Mouse (Mus musculus) midbrain, postnatal 0 days (tissue): ENCODE results near the gene Bcl6. TPM values are rescaled to one million over a fixed set of nuclear protein-coding genes. Genes with fewer than 3 reads are reported as not detected.
A peak's percentile ranks its signal among the peaks of the same experiment; 100 is the strongest.

Experiments
- ATAC-seq: fragments of 200-750 bp; cut with Nextera tagmentation; 2 replicates; pipeline ENCODE4 v1.8.0; 2017; ENCODE audit warnings: moderate number of reproducible peaks, mild to moderate bottlenecking, moderate TSS enrichment, moderate library complexity; ENCODE audit not compliant: low FRiP score
- DNase-seq: peaks from one replicate; pipeline ENCODE4 v3.0.0-alpha.2; 2015; ENCODE audit warnings: low spot score
- H3K27ac ChIP-seq: fragments of 300-500 bp; sonication (generic); 2 replicates; pipeline ENCODE4 v1.5.1; 2014; ENCODE audit warnings: low read depth, mild to moderate bottlenecking, low read length, mixed read lengths
- H3K27me3 ChIP-seq: fragments of 300-500 bp; sonication (generic); 2 replicates; pipeline ENCODE4 v1.6.1; 2014; ENCODE audit warnings: low read length, control low read depth, mixed read lengths; ENCODE audit not compliant: insufficient read depth
- H3K36me3 ChIP-seq: fragments of 300-500 bp; sonication (generic); 2 replicates; pipeline ENCODE4 v1.6.1; 2014; ENCODE audit warnings: low read length, control low read depth, mixed read lengths; ENCODE audit not compliant: insufficient read depth
- H3K4me1 ChIP-seq: fragments of 300-500 bp; sonication (generic); 2 replicates; pipeline ENCODE4 v1.6.1; 2014; ENCODE audit warnings: mild to moderate bottlenecking, control low read depth, antibody characterized with exemption, low read length, mixed read lengths; ENCODE audit not compliant: insufficient read depth
- H3K4me2 ChIP-seq: fragments of 300-500 bp; sonication (generic); 2 replicates; pipeline ENCODE4 v1.6.1; 2014; ENCODE audit warnings: low read depth, mild to moderate bottlenecking, low read length, mixed read lengths; ENCODE audit not compliant: poor library complexity, severe bottlenecking
- H3K4me3 ChIP-seq: fragments of 300-500 bp; sonication (generic); 2 replicates; pipeline ENCODE4 v1.5.1; 2014; ENCODE audit warnings: low read depth, mild to moderate bottlenecking, low read length, moderate library complexity
- H3K9ac ChIP-seq: fragments of 300-500 bp; sonication (generic); replicated peaks from 2 replicates; pipeline ENCODE4 v1.6.1; 2014; ENCODE audit warnings: mild to moderate bottlenecking, low read length, moderate library complexity, mixed read lengths; ENCODE audit not compliant: poor library complexity, severe bottlenecking
- H3K9me3 ChIP-seq: fragments of 300-500 bp; sonication (generic); 2 replicates; pipeline ENCODE4 v1.6.1; 2016; ENCODE audit warnings: low read length, control low read depth
- CTCF ChIP-seq: IDR thresholded peaks from 2 replicates; pipeline ENCODE4 v1.5.1; 2016; ENCODE audit warnings: antibody characterized with exemption, mild to moderate bottlenecking
- WGBS: fragments of 180-500 bp; shearing (Covaris S2); extraction: QIAGEN DNeasy Blood & Tissue Kit; methylation state at CpG from one replicate; pipeline ENCODE4 v1.1.7; 2014; 5-methylcytosine and 5-hydroxymethylcytosine counted together
- polyA plus RNA-seq: library from polyadenylated mRNA; unstranded; fragments of >200 nt; fragmentation: Nextera tagmentation; extraction: Ambion mirVana; gene quantifications from 2 replicates; pipeline ENCODE4 v1.2.1, GENCODE M21; 2015
- total RNA-seq: library from RNA; depleted of rRNA; stranded (reverse); fragments of >200 nt; gene quantifications from 2 replicates; pipeline ENCODE4 v1.2.3, GENCODE M21; 2014

The Bcl6 gene
- total and polyA plus RNA-seq, 2 experiments from 2014 or later, result 0.22 to 2.5 TPM

- ATAC-seq, result no peak
These were observed 22.6 kb downstream of the Bcl6 start for GRCm38 (mm10) chr16:23966066-23966465.

GRCm38 (mm10) chr16:23964706-23965367 is 23.8 kb downstream of the Bcl6 start:
- no peak for DNase-seq
- Histone ChIP-seq H3K27ac (no peak overlapping the region), H3K9me3 (no peaks in the 10 kb centered on the region), H3K4me2 (no peak overlapping the region), H3K9ac (no peak overlapping the region), H3K27me3 (no peaks in the 10 kb centered on the region), H3K4me1 (peaks cover 6% of the 10 kb centered on the region; the same call in 1 of the 2 replicates), H3K4me3 (no peak overlapping the region), H3K36me3 (no peaks in the 10 kb centered on the region)
- no peak for TF ChIP-seq CTCF
- no peak for ATAC-seq
- WGBS, result 38% methylated on average over 14 of the region's 14 CpGs

More at GRCm38 (mm10) chr16:23966066-23966465, 22.6 kb downstream of the Bcl6 start:
- no peaks in the 10 kb centered on the region for H3K36me3 ChIP-seq
- H3K4me3 ChIP-seq, result no peak overlapping the region
- peaks cover 6% of the 10 kb centered on the region; the same call in 1 of the 2 replicates for H3K4me1 ChIP-seq
- no peak overlapping the region for H3K27ac ChIP-seq
- DNase-seq, result no peak
- WGBS, result 90% methylated on average over 14 of the region's 14 CpGs
- no peak overlapping the region for H3K9ac ChIP-seq
- no peak for TF ChIP-seq CTCF
- H3K9me3 ChIP-seq, result no peaks in the 10 kb centered on the region
- no peaks in the 10 kb centered on the region for H3K27me3 ChIP-seq
- H3K4me2 ChIP-seq, result no peak overlapping the region

DNA sequence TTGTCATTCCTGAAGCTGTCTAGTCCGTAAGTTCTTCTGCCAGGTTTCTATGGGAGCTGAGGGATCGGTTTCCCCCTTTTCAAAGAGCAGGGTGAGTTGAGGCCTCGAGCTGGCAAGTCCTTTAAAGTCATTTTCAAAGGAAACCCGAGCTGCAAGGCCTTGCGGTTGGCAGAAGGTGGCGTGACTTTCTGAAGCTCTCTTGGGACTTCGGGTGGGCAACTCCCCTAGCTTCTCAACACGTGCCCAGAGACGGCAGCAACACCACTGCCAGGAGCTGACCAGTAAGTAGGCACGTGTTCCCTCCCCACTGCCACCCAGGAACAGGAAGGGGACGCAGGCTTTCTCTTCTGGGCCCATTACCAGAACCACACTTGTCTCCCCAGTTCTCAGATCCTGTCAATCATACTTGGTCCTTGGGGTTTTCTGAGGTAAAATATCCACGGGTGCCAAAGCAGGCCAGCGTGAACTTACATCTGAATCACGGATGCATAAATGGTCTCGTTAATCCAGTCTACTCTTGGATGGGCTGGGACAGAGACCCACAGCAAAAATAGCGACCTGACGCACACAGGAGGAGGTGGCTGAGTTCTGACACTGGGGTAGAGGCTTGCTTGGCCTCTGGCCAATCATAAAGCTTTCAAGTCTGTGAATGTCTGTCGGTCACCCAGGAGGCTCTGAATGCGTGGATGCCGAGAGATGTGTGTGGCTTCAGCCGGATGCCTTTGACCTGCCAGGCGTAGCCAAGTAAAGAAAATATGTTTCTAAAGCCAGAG is 24.6 kb downstream of the Bcl6 start:
- WGBS, result 32% methylated on average over 22 of the region's 22 CpGs
- Histone ChIP-seq H3K4me1 (peaks cover 6% of the 10 kb centered on the region; the same call in 1 of the 2 replicates), H3K9ac (no peak overlapping the region), H3K27ac (no peak overlapping the region), H3K4me2 (no peak overlapping the region), H3K9me3 (no peaks in the 10 kb centered on the region), H3K36me3 (no peaks in the 10 kb centered on the region), H3K27me3 (no peaks in the 10 kb centered on the region), H3K4me3 (no peak overlapping the region)
- peak; percentile 73 for DNase-seq
- TF ChIP-seq CTCF, result peak; percentile 31; the same call in 1 of the 2 replicates
- peak; percentile 64; the same call in 1 of the 2 replicates for ATAC-seq

GRCm38 (mm10) chr16:23962401-23962800 is 26.3 kb downstream of the Bcl6 start:
- DNase-seq (no peak), ATAC-seq (no peak)
- Histone ChIP-seq H3K36me3 (no peaks in the 10 kb centered on the region), H3K9me3 (no peaks in the 10 kb centered on the region), H3K27ac (no peak overlapping the region), H3K4me3 (no peak overlapping the region), H3K4me1 (peaks cover 6% of the 10 kb centered on the region; the same call in 1 of the 2 replicates), H3K27me3 (no peaks in the 10 kb centered on the region), H3K4me2 (no peak overlapping the region), H3K9ac (no peak overlapping the region)
- WGBS, result 94% methylated on average over 2 of the region's 2 CpGs
- TF ChIP-seq CTCF, result peak; percentile 18; the same call in 1 of the 2 replicates

DNA sequence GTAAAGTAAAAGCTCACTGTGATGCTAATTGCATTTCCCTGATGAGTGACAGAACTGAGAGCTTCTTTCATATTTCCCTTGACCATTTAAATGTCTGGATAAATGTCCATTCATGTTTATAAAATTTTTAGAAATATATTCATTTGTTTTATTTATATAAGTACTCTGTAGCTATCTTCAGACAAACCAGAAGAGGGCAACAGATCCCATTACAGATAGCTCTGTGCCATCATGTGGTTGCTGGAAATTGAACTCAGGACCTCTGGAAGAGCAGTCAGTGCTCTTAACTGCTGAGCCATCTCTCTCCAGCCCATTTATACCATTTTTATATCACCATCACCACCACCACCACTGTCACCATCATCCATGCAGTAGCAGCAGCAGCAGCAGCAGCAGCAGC is 29.7 kb downstream of the Bcl6 start:
- ATAC-seq (no peak), DNase-seq (no peak)
- H3K9ac ChIP-seq, result no peak overlapping the region
- no peak for TF ChIP-seq CTCF
- no peak overlapping the region for H3K4me2 ChIP-seq
- no peak overlapping the region for H3K27ac ChIP-seq
- no peak overlapping the region for H3K4me3 ChIP-seq
- no peaks in the 10 kb centered on the region for H3K27me3 ChIP-seq
- no peaks in the 10 kb centered on the region for H3K9me3 ChIP-seq
- H3K4me1 ChIP-seq, result peaks cover 3% of the 10 kb centered on the region; the same call in 1 of the 2 replicates
- H3K36me3 ChIP-seq, result no peaks in the 10 kb centered on the region

DNA sequence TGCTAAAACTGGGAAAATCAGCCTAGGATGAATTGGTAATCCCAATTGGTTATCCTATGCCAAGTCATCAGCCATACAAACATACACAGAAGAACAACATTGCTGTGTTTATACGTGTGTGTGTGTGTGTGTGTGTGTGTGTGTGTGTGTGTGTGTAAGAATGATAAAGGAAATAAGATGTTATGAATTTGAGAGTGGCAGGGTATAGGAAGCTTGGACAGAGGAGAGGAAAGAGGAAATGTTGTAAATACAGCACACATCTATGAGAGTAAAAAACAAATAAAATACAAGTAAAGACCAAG is 34.7 kb downstream of the Bcl6 start:
- no peaks in the 10 kb centered on the region for H3K27me3 ChIP-seq
- ATAC-seq (no peak; the same call in 1 of the 2 replicates), DNase-seq (no peak)
- H3K4me3 ChIP-seq, result no peak overlapping the region
- H3K27ac ChIP-seq, result no peak overlapping the region
- no peaks in the 10 kb centered on the region for H3K4me1 ChIP-seq
- H3K4me2 ChIP-seq, result no peak overlapping the region
- TF ChIP-seq CTCF, result no peak
- 12% methylated on average over 1 of the region's 1 CpGs for WGBS
- H3K9me3 ChIP-seq, result no peaks in the 10 kb centered on the region
- no peak overlapping the region for H3K9ac ChIP-seq
- H3K36me3 ChIP-seq, result no peaks in the 10 kb centered on the region
